Mouse (Mus musculus): ENCODE measurements around the gene Rplp2. TPM values are rescaled to one million over a fixed set of nuclear protein-coding genes. Genes with fewer than 3 reads are reported as not detected.

The Rplp2 gene
- polyA plus RNA-seq, 1 experiment from 2014 or later: 1,415 TPM

DNA sequence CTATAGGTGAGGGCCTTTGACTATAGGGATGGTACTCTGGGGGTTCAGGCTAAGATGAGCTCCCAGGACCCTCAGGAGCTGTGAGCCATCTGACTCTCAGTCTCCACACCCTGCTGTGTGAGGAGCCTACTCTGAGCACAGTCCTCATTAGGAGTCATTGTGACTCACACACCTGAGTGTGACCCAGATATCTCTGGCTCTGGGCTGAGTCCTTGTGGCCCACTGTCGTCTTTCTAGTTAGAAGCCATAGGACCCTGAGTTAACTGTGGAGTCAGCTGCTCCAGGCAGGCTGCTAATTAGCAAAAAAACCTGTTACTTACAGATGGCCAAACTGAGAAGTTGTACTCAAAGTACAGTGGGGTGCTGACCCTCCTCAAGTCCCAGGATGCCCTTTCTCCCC is 46.6 kb downstream of the Rplp2 start:
- Histone ChIP-seq H3K4me3 (ENCODE audit: low read depth, low read length) (no peak overlapping the region), H3K9me3 (ENCODE audit: low read depth, low read length) (no peaks in the 10 kb centered on the region), H3K4me2 (no peak overlapping the region), H3K4me1 (ENCODE audit: insufficient read depth) (no peaks in the 10 kb centered on the region), H3K36me3 (ENCODE audit: insufficient read depth) (peaks cover 53% of the 10 kb centered on the region), H3K9ac (no peak overlapping the region), H3K27me3 (ENCODE audit: insufficient read depth, low read length) (no peaks in the 10 kb centered on the region), H3K27ac (ENCODE audit: low read depth) (no peak overlapping the region)
- no peak for DNase-seq
- no peak for ATAC-seq (ENCODE audit: insufficient read depth)
- 70% methylated on average over 1 of the region's 1 CpGs for WGBS
- TF ChIP-seq CTCF (IDR thresholded peaks at IDR 0.05; ENCODE audit: low read depth): no peak

DNA sequence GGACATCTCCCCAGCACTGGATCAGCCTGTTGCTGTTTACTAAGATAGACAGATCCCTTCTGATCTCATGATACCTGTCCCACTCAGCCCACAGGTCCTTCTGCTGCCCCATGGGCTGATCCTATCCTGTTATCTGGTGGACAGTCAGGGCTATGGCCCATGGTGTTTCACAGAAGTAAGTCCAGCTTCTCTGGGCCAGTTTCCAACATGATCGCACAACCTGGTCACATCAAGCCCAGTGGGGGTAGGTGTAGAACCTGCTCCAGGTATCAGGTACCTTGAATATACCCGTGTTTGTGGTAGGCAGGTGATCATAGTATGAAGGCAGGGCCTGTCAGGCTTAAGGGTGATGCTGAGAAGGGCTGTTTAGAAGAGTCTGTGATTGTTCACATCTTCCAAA is 48.2 kb downstream of the Rplp2 start:
- peaks cover 51% of the 10 kb centered on the region for H3K36me3 ChIP-seq (ENCODE audit: insufficient read depth)
- no peaks in the 10 kb centered on the region for H3K4me1 ChIP-seq (ENCODE audit: insufficient read depth)
- no peaks in the 10 kb centered on the region for H3K9me3 ChIP-seq (ENCODE audit: low read depth, low read length)
- no peak for ATAC-seq (ENCODE audit: insufficient read depth)
- no peak overlapping the region for H3K9ac ChIP-seq
- TF ChIP-seq CTCF (IDR thresholded peaks at IDR 0.05; ENCODE audit: low read depth): no peak
- no peaks in the 10 kb centered on the region for H3K27me3 ChIP-seq (ENCODE audit: insufficient read depth, low read length)
- no peak for DNase-seq
- no peak overlapping the region for H3K4me2 ChIP-seq
- no peak overlapping the region for H3K4me3 ChIP-seq (ENCODE audit: low read depth, low read length)
- H3K27ac ChIP-seq (ENCODE audit: low read depth): no peak overlapping the region
- WGBS: 76% methylated on average over 2 of the region's 2 CpGs

DNA sequence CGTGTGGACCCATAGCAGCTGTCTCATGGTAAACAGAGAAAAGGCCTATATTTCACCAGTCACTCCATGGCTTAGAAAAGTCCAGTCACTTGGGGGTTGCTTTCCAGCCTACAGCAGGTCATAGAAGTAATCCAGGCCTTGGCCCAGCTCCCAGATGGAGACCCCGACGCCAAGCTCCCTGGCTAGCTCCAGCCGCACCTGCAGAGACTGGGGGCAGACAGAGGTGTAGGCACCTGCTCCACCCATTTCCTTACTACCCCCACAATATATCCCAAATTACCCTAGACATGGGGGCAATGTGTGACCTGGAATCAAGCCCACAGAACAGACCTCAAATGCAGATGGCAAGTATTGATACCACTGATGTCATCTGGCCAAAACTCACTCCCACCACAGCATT is 48.8 kb downstream of the Rplp2 start:
- Histone ChIP-seq H3K27ac (ENCODE audit: low read depth) (no peak overlapping the region), H3K4me1 (ENCODE audit: insufficient read depth) (no peaks in the 10 kb centered on the region), H3K9me3 (ENCODE audit: low read depth, low read length) (no peaks in the 10 kb centered on the region), H3K36me3 (ENCODE audit: insufficient read depth) (peaks cover 46% of the 10 kb centered on the region), H3K4me3 (ENCODE audit: low read depth, low read length) (no peak overlapping the region), H3K27me3 (ENCODE audit: insufficient read depth, low read length) (no peaks in the 10 kb centered on the region), H3K4me2 (no peak overlapping the region), H3K9ac (no peak overlapping the region)
- WGBS: 75% methylated on average over 4 of the region's 4 CpGs
- TF ChIP-seq CTCF (IDR thresholded peaks at IDR 0.05; ENCODE audit: low read depth): no peak
- DNase-seq (no peak), ATAC-seq (ENCODE audit: insufficient read depth) (no peak)

DNA sequence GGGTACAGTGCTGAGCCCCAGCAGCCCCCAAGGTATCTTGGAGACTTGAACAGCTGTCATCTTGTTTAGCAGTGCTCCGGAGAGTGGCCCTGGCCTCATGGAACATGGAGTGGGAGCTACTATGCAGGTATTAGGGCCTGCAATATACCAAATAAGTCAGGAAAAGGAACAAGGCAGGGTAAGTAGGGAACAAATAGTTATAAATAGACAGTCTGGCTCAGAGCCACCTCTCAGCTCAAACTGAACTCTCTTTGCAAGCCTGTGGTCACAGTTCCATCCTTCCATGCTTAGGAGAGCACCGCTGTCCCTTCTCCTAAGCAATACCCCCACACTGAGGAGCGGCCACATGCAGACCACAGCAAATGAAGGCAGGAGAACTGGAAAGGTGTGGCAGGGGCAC is 50.4 kb downstream of the Rplp2 start:
- no peak overlapping the region for H3K4me2 ChIP-seq
- H3K27me3 ChIP-seq (ENCODE audit: insufficient read depth, low read length): no peaks in the 10 kb centered on the region
- DNase-seq (no peak), ATAC-seq (ENCODE audit: insufficient read depth) (no peak)
- no peaks in the 10 kb centered on the region for H3K4me1 ChIP-seq (ENCODE audit: insufficient read depth)
- H3K4me3 ChIP-seq (ENCODE audit: low read depth, low read length): no peak overlapping the region
- TF ChIP-seq CTCF (IDR thresholded peaks at IDR 0.05; ENCODE audit: low read depth): no peak
- peaks cover 30% of the 10 kb centered on the region for H3K36me3 ChIP-seq (ENCODE audit: insufficient read depth)
- no peaks in the 10 kb centered on the region for H3K9me3 ChIP-seq (ENCODE audit: low read depth, low read length)
- H3K27ac ChIP-seq (ENCODE audit: low read depth): no peak overlapping the region
- WGBS: 91% methylated on average over 3 of the region's 3 CpGs
- no peak overlapping the region for H3K9ac ChIP-seq

Other genes starting within 250 kb of the Rplp2 start
- 0.74 and 1.4 TPM in 2 replicates for gene Lmntd2, start 233.3 kb upstream of the Rplp2 start, polyA plus RNA-seq (2014; fragmentation: Nextera tagmentation; extraction: Ambion mirVana)
- 38.9 and 41.1 TPM in 2 replicates for gene Rassf7, start 231.5 kb upstream of the Rplp2 start, polyA plus RNA-seq (2014; fragmentation: Nextera tagmentation; extraction: Ambion mirVana)
- 80.7 and 85.4 TPM in 2 replicates for gene Phrf1, start 218.6 kb upstream of the Rplp2 start, polyA plus RNA-seq (2014; fragmentation: Nextera tagmentation; extraction: Ambion mirVana)
- 1.0 and 1.9 TPM in 2 replicates for gene Irf7, start 180.9 kb upstream of the Rplp2 start, polyA plus RNA-seq (2014; fragmentation: Nextera tagmentation; extraction: Ambion mirVana)
- gene Cdhr5, start 170.6 kb upstream of the Rplp2 start, polyA plus RNA-seq (2014; fragmentation: Nextera tagmentation; extraction: Ambion mirVana): not detected in 2 replicates
- 2.2 and 5.1 TPM in 2 replicates for gene Sct, start 168.2 kb upstream of the Rplp2 start, polyA plus RNA-seq (2014; fragmentation: Nextera tagmentation; extraction: Ambion mirVana)
- gene Drd4, start 155.4 kb upstream of the Rplp2 start, polyA plus RNA-seq (2014; fragmentation: Nextera tagmentation; extraction: Ambion mirVana): 1.0 and 1.4 TPM in 2 replicates
- 69.8 and 74.2 TPM in 2 replicates for gene Deaf1, start 119.7 kb upstream of the Rplp2 start, polyA plus RNA-seq (2014; fragmentation: Nextera tagmentation; extraction: Ambion mirVana)
- 28.8 and 30.3 TPM in 2 replicates for gene Tmem80, start 119.6 kb upstream of the Rplp2 start, polyA plus RNA-seq (2014; fragmentation: Nextera tagmentation; extraction: Ambion mirVana)
- gene Eps8l2, start 108.5 kb upstream of the Rplp2 start, polyA plus RNA-seq (2014; fragmentation: Nextera tagmentation; extraction: Ambion mirVana): 20.0 and 22.4 TPM in 2 replicates
- 241 and 257 TPM in 2 replicates for gene Taldo1, start 55.2 kb upstream of the Rplp2 start, polyA plus RNA-seq (2014; fragmentation: Nextera tagmentation; extraction: Ambion mirVana)
- 48.5 and 49.1 TPM in 2 replicates for gene Gatd1, start 33.2 kb upstream of the Rplp2 start, polyA plus RNA-seq (2014; fragmentation: Nextera tagmentation; extraction: Ambion mirVana)
- not detected in 2 replicates for gene Cend1, start 17.9 kb upstream of the Rplp2 start, polyA plus RNA-seq (2014; fragmentation: Nextera tagmentation; extraction: Ambion mirVana)
- gene Slc25a22, start 9.5 kb upstream of the Rplp2 start, polyA plus RNA-seq (2014; fragmentation: Nextera tagmentation; extraction: Ambion mirVana): 27.6 and 30.1 TPM in 2 replicates
- gene Pidd1, start 3.3 kb upstream of the Rplp2 start, polyA plus RNA-seq (2014; fragmentation: Nextera tagmentation; extraction: Ambion mirVana): 12.6 and 14.2 TPM in 2 replicates
- 26.1 and 26.3 TPM in 2 replicates for gene Pnpla2, start 7.8 kb downstream of the Rplp2 start, polyA plus RNA-seq (2014; fragmentation: Nextera tagmentation; extraction: Ambion mirVana)
- gene Cracr2b, start 13.7 kb downstream of the Rplp2 start, polyA plus RNA-seq (2014; fragmentation: Nextera tagmentation; extraction: Ambion mirVana): 15.1 and 18.9 TPM in 2 replicates
- 69.8 and 79.1 TPM in 2 replicates for gene Cd151, start 20.0 kb downstream of the Rplp2 start, polyA plus RNA-seq (2014; fragmentation: Nextera tagmentation; extraction: Ambion mirVana)
- 71.2 and 74.3 TPM in 2 replicates for gene Polr2l, start 27.8 kb downstream of the Rplp2 start, polyA plus RNA-seq (2014; fragmentation: Nextera tagmentation; extraction: Ambion mirVana)
- gene Tspan4, start 27.9 kb downstream of the Rplp2 start, polyA plus RNA-seq (2014; fragmentation: Nextera tagmentation; extraction: Ambion mirVana): 95.5 and 100.0 TPM in 2 replicates
- 33.0 and 35.9 TPM in 2 replicates for gene Chid1, start 92.5 kb downstream of the Rplp2 start, polyA plus RNA-seq (2014; fragmentation: Nextera tagmentation; extraction: Ambion mirVana)
- 63.1 and 67.6 TPM in 2 replicates for gene Ap2a2, start 114.8 kb downstream of the Rplp2 start, polyA plus RNA-seq (2014; fragmentation: Nextera tagmentation; extraction: Ambion mirVana)
- 0.18 and 0.32 TPM in 2 replicates for gene Muc6, start 207.9 kb downstream of the Rplp2 start, polyA plus RNA-seq (2014; fragmentation: Nextera tagmentation; extraction: Ambion mirVana)
- 0.09 TPM in 1 of 2 replicates, not detected in the other for gene Muc2, start 243.0 kb downstream of the Rplp2 start, polyA plus RNA-seq (2014; fragmentation: Nextera tagmentation; extraction: Ambion mirVana)